Mouse (Mus musculus) kidney, adult 8-10 months (tissue): Measurements from ENCODE around the gene Sstr5.
A peak's percentile ranks its signal among the peaks of the same experiment; 100 is the strongest.

Experiments used
- DNase-seq, 2 experiments: peaks; one replicate each; pipeline ENCODE4 v3.0.0; 2022

Gene Sstr5

DNA sequence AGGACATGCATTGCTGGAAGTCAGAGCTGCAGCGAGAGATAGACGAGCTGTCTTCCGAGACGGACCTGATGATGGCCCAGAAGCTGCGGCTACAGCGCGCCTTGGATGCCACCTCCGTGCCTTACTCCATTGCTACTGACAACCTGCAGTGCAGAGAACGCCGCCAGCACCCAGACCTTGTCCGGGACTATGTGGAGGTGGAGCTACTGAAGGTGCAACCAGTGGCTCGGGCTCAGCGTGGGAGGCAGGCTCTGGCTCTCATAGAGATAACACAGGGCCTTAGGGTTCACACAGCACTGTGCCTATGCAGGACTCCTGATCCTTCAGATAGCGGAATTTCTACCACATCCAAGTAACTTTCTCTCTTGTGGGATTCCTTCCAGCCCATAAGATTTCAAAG lies 25.0 kb downstream of the Sstr5 start:
- DNase-seq, result no peak

DNA sequence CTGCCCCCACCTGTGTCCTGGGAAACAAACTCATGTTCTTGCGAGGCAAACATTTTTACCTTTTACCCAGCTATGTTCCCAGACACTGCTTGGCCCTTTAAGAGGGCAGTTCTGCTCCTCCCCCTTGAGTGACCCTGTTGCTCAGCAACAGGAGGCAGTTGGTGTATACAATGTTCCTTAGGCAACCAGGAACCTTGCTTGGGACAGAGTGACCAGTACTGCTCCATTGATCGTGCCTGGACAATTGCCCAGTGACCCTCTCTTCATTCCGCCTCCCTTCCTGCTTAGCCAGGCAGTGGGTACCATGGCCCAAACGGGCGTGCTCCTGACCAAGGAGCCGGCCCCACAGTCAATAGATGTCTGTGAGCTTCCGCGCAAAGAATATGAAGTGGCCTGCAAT lies 25.7 kb downstream of the Sstr5 start:
- DNase-seq, result peak; percentile 32 to 44

GRCm38 (mm10) chr17:25469798-25470197 lies 27.3 kb downstream of the Sstr5 start:
- peak; percentile 28 to 69 for DNase-seq

GRCm38 (mm10) chr17:25468301-25468700 lies 28.8 kb downstream of the Sstr5 start:
- no peak for DNase-seq

DNA sequence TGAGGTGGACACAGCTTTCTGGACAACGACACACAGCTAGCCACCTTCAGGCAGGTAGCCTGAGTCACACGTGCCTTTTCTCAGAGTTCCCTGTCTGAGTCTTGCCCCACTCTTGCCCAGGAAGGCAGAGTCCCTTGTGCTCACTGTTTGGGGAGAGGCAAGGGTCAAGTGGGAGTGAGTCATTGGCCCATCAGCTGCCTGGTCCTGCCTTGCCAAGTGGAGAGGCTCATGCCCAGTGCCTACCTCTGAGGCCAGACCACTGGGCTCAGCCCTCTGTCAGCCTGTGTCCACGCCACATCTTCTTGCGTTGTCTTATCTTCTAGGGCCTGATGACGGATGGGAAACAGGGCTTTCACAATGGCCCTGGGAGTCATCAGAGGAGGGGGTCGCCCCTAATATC lies 29.3 kb downstream of the Sstr5 start:
- no peak for DNase-seq

DNA sequence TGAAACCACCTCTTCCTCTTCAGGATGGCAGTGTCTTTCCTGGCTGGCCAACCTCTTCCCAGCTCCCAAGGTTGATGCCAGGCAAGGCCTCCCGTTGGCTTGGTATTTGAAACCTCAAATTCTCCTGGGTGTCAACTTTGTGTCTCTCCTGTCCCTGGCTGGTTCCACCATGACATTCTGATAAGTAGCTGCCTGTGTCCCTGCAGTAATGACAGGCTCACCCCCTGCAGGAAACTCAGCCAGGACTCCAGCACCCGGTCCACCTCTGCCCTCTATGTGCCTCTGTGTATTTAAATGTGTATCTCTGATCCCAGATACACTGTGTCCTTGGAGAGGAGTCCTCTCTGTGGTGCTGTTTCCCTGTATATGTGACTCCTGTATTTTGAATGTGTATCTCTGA lies 30.8 kb downstream of the Sstr5 start:
- DNase-seq, result no peak

DNA sequence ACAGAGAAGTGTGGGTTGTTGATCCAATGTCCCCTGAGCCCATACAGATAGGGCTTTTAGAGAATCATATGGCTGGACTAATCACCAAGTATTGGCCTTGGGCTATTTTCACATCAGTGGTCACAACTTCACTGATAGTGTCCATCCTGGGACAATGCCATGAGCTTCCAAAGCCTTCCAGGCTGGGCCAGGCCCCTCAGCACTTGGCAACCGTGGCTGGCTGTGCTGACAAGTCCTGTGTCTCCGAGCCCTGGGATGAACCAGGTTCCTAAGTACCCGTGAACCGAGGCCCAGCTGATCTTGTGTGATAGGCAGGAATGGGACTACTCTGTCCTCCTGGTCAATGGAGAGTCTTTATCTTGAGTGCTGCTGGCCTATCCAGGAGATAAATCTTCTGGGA lies 33.0 kb downstream of the Sstr5 start:
- no peak for DNase-seq

GRCm38 (mm10) chr17:25463326-25463945 lies 33.7 kb downstream of the Sstr5 start:
- DNase-seq, result no peak

DNA sequence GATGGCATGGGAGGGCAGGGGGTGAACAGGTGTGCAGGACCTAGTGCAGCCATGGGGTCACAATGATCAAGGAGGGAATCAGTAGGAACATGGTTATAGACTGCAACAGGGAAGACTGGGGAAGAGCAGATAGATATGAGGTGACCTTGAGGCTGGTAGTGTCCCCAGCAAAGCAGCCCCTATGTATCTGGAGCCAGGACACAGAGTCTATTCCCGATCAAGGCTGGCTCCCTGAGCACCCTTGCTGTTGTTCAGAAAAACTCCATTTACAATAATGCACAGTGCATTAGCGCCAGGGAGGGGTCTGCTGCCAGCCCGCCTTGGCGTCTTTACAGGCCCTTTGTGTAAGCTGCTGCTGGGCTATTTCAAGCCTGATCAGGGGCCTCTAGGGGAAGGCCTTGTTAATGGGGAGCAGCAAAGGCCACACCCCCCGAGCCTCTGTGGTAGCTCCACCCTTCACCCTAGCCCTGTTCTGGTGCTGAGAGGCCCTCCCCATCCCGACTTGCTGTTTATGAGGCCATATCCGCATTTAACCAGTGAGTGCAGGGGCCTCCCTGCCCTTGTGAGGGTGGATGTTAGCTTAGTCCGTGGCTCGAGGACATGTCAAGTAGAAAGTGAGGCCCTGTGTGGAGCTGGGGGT lies 34.7 kb downstream of the Sstr5 start:
- no peak for DNase-seq

- DNase-seq, result no peak
Measured at GRCm38 (mm10) chr17:25456540-25456939, 40.5 kb downstream of the Sstr5 start.

- DNase-seq, result no peak
Measured at GRCm38 (mm10) chr17:25454272-25454671, 42.8 kb downstream of the Sstr5 start, which contains the start of gene Tekt4. Gene Tekt4, plus strand, starts transcription at chr17:25454615.

DNA sequence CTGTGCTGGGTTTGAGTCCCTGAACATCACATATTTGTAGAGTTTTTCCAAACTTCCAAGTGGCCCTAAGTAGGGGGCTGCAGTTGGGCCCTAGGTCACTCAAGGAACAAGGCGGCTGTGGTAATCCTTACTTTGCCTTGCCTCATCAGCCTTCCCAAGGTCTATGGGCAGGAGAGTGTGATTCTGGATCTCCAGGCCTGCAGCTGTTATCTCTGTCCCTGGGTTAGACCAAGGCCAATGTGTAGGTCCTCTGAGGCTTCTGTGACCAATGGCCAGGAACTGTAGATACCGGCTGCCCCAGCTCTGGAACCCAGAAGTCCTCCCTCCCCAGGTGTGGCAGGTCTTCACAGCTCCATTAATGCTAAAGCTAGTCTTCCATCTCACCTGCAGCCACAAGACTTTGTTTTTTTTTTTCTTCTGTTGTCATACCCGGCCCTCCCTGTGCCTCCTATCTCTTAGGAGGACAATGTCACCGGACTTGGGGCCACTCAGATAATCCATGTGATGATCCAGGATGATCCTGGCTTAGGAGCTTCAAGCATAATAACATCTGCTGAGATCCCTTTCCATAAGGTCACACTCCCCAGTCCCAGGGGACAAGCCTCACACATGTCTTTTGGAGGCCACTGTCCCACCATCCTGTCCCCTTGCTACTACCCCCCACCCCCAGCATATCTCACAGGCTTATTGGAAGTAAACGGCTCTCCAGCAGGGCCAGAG lies 44.7 kb downstream of the Sstr5 start:
- DNase-seq, result no peak

- no peak for DNase-seq
Measured at GRCm38 (mm10) chr17:25450329-25450728, 46.8 kb downstream of the Sstr5 start.

GRCm38 (mm10) chr17:25447865-25448264 lies 49.2 kb downstream of the Sstr5 start:
- DNase-seq, result no peak

DNA sequence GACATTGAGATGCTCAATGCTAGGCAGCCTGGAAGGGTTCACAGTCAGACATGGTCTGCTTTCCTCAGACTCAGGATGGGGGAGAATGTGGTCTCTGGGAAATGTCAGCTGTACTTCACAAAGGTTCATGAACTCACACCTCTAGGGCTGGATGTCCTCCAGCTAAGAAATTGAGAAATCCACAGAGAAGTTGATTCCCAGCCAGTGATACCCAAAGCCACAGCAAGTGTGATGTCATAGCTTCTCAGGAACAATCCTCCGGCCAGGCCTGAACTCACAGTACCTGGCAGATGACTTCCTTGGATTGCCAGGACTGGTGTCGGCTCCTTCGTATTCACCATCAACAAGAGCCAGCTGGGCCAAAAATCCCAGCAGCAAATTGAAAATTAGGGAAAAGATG lies 51.2 kb downstream of the Sstr5 start:
- no peak for DNase-seq

GRCm38 (mm10) chr17:25445074-25445473 lies 52.0 kb downstream of the Sstr5 start:
- no peak for DNase-seq

DNA sequence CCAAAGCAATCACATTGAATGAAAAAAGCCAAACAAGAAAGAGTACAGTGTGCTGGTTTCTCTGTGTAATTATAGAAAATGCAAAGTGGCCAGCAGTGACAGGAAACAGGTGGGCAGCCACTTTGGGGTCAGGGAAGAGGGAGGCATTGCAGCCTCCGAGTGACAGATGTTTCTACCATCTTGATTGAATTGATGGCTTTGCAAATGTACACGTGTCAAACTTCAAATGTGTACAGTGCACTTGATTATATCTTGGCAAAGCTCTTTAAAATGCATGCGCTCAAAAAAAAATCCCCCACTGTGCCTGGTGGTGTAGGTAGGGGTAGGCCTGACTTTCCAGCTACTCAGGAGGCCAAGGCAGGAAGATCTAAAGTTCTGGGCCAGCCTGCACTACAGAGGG lies 54.2 kb downstream of the Sstr5 start:
- DNase-seq, result no peak

DNA sequence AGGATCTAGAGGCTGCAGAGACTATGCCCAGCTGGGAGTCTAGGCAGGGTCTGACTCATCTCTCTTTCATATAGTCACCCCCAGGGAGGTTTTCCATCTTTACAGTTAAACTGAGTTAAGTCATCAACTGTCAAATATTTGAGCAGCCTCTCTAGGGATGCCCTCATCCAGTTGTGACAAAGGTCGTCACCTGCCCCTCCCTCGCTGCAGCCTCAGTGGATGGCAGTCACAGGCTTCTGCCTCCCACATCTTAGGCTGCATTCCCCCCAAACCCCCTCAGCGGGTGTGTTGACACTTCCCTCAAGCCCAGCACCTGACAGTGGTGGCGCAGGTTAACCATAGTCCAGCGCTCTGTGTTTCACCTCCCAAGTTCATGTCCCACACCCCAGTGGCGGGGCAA lies 55.7 kb downstream of the Sstr5 start:
- no peak for DNase-seq
